Mouse (Mus musculus) thymus, postnatal 14 days (tissue): ENCODE measurements around the gene Ddah2.

Experiments
- DNase-seq: peaks from one replicate; pipeline ENCODE4 v3.0.0; 2021

Gene Ddah2

DNA sequence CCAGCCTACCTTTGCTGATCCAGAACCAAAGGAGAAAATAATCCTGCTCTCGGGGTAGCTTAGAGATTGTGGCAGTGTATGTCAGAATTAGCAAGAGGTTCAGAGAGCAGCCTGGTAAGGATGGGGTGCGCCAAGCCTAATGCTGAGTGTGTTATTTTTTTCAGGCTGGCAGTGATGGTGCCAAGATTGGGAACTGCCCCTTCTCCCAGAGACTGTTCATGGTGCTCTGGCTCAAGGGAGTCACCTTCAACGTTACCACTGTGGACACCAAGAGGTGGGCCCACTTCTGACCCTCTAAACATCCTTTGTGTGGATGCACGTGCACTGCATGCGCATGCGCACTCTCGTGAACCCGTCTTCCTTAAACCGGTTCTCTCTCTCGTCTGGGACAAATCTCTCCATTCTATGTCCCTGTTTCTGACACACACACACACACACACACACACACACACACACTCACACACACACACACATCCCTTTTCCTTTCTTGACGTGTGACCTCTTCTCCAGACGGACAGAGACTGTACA is 6.5 kb upstream of the Ddah2 start:
- DNase-seq, result no peak

DNA sequence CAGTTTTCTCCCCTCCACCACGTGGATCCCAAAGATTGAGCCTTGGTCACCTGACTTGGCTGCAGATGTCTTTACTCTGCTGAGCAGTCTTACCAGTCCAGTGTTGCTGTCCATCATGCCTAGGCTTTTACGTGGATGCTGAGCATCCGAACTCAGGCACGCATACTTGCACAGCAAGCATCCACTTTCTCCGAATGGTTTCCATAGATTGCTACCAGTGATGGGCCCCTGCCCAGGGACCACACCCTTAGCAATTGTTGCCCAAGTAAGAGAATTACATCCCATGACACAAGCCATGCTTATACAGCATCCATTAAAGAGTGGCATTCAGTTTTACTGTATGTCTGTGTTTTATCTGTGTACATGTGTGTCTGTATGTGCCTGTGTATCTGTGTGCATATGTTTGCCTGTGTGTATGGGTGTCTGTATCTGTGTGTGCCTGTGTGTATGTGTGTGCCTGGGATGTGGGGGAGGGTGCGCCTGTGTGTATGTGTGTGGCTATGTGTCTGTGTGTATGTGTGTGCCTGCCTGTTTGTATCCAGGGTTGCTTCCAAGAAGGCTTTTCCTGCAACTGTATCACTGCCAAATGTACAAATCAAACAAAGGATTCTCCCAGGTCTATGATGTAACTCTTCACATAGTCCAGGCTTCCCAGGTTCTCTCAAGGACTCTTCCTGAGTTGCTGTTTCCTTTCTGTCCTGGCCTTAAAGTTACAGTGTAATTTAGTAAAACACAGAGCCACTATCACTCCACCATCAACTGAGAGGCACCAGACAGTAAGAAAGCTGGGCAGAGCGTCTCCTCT is 2.9 kb upstream of the Ddah2 start:
- DNase-seq, result no peak

DNA sequence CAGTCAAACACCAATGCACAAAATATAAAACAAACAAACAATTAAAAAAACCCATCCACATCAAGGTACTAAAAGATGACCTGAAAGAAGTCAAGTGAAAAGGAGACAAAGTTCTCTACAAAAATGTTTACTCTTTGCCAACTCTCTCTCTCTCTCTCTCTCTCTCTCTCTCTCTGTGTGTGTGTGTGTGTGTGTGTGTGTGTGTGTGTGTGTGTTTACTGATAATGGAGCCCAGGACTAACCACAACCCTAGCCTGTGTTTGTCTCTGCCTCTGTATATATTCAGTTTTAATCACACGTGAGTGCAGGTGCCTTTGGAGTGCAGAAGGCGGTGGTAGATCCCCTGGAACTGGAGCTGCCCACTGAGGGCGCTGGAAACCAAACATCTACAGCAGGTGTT is 1.7 kb upstream of the Ddah2 start:
- DNase-seq, result no peak

DNA sequence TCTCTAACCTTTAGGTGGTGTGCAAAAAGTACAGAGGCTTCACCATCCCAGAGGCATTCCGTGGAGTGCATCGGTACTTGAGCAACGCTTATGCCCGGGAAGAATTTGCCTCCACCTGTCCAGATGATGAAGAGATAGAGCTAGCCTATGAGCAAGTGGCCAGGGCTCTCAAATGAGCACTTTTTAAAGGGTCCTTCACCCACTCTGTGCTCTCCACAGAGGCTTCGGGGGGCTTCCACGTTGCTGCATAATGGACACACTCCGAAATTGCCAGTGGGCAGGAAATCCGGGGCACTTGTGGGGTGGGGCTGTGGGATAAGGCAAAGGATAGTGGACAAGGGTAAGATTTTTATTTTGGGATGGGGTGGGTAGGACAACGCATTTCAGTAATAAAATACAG is 519 bp upstream of the Ddah2 start:
- DNase-seq, result no peak

DNA sequence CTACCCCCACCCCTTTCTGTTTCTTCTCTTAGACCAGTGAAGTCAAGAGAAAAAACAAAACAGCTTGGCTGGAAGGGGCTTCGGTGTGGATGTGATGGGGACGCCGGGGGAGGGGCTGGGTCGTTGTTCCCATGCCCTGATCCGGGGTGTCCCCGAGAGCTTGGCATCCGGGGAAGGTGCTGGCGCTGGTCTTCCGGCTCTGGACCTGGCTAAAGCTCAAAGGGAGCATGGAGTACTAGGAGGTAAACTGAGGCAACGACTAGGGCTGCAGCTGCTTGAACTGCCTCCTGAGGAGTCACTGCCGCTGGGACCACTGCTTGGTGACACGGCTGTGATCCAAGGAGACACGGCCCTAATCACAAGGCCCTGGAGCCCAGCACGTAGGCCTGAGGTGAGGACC is 1.2 kb downstream of the Ddah2 start:
- no peak for DNase-seq

DNA sequence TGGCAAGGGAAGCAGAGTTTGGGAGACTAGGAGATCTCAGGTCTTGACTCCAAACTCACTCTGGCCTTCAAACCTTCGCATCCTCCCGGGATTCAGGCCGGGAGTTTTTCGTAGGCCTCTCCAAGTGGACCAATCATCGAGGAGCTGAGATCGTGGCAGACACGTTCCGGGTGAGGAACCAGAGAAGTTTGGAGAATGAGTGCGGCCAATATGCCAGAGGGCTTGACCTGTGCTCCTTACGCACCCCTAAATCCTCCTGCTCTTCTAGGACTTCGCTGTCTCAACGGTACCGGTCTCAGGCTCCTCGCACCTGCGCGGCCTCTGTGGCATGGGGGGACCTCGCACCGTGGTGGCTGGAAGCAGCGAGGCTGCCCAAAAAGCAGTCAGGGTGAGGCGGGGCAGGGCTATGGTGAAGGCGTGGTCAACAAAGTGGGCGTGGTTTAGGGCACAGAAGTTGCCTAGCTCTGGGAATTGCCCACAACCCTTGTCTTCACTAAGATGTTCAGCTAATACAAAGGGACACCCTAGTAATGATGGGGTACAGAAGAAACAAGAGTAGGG is 2.0 kb downstream of the Ddah2 start:
- DNase-seq, result no peak

DNA sequence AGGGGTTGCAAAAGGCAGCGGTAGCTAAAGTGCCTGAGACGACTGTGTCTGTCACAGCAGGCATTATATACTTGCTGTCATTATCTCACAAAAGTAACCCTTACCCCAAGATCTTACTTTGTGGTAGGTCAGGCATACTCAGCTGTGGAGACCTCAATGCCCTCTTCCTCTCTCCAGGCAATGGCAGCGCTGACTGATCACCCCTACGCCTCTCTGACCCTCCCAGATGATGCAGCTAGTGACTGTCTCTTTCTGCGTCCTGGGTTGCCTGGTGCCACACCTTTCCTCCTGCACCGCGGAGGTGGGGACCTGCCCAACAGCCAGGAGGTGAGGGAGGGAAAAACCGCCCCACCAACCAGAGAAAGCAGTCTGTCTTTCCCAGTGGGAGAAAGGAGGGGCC is 2.5 kb downstream of the Ddah2 start:
- DNase-seq, result no peak

DNA sequence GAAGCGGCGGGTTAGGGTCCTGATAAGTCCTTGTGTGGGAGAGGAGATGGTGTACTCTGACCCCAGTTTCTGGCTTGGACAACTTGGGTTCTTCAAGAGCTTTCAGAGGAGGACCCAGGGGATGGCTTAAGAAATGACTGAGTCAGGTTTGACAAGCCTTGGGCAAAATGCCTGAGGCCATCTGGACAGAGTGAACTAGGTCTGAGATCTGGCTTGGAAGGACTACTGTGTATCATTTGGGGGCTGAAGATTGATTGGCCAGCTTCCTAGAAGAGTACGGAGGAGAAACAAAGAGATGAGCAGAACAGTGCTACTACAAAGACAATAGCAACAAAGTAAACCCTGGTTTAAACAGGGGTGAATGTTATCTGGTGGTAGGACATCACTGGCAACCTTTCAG is 4.6 kb downstream of the Ddah2 start:
- no peak for DNase-seq

DNA sequence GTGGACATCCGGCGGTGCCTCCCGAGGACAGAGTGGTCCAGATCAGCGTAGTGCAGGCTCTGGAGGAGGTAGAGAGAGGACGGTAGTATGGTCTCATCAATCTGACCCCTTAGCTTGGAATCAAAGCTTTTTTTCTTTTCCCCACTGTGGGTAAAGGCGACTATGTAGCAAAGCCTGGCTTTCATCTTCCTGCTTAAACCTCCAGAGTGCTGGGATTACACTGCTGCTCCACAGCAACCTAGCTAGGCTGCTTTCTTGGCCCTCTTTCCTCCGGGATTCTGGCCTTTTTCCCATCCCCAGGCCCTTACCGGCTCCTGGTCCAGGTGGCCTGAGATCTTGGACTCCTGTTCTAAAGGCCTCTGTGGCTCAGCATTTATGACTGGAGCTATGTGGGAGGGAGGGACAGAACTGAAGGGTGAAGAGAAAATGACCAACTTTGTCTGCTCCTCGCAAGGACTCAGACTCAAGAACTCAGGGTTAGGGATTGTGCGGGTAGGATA is 5.6 kb downstream of the Ddah2 start:
- no peak for DNase-seq

DNA sequence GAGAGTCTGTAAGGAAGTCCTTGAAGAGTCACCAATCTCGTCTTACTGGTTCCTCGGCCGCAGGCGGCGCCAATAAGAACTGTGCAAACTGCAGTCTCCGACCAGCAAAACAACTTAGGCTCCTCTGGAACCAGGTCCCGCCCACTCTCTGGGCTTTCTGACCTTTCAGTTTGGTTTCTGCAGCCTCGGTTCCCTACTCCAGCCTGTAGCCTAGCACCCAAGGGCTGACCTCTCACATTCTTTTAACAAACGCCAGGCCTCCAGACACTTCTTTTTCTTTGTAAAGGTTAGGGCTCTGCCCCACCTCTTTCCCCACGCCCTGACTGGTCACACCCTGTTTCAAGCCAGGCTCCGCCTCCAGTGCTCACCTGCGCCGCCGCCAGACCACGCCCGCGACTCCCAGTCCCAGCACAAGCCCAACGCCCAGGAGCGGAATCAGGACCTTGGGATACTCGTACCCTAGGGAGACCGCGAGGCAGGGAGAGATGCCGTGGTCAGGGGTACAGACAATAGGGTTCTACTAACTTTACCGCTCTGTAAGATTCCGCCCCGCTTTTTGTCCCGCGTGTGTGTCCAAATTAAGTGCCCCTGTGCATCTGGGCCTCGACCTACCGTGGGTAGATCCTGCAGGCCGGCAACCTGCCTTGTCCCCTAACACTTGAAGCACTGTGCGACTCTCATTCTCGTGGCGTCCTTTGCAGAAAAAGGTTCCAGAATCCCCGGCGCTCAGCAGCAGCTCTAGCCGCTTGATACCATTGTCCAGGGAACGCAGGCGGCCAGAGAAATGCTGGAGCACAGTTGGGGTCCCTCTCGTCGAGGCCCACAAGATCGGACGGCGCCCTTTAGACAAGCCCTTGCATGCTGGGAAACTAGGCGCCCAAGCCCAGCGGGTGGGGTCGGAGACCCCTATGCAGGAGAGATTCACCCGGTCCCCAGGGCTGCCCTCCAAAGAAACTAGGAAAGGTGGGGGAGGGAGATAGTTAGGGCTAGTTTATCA is 6.4 kb downstream of the Ddah2 start, which contains the start of gene Ly6g6c:
Gene Ly6g6c (plus strand): TSS at position 438 of the 997 bp plus-strand sequence.
- peak; percentile 42 for DNase-seq

DNA sequence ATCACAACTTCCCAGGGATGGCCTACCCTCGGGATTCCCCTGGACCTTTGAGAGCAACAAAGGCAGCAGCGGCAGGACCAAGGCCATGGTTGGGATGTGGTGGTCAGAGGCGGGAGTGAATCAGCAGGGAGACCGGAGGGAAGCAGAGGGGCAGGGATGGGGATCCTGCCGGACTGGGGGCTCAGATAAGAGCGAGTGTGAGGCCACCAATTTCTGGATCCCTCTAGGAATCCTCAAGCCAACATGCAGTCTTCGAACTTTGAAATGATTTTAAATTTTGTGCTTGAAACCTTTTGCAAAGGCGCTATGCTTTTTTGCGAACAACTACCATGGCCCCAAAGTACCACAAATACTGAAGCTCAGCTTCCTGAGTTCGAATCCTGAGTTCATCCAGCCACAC is 7.2 kb downstream of the Ddah2 start, which contains the start of gene Mpig6b:
Gene Mpig6b (minus strand): TSS at position 101 of the 400 bp plus-strand sequence.
- DNase-seq, result no peak

DNA sequence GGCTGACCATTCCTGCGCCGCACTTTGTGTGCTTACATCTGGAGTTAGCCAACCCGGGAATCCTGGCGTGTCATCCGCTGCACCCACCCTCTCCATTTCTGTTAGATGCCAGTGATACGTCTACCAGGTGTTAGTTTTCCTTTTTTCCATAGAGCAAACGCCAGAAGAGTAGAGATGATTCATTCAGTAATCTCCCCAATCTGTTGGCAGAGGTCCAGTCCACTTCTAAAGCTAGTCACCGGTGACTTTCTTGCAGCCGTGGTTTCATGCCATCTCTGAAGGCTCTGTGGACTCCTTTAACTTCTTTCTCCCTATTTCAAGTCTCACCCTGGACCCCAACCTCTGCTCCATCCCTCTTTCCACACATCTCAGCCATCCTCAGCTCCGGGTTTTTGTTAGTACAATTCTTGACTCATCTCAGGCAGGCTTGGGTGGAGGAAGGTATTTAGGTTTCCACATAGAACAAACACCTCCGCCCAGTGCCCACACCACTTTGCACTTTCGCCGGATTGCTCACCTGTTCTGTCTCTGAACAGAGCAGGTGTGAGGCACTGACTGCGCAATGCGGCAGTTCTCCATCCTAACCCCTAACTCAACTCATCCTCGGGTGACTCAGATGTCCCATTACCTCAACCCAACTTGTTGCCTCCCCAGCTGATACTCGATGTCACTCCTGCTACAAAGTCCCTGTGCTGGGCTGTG is 9.5 kb downstream of the Ddah2 start:
- DNase-seq, result no peak

DNA sequence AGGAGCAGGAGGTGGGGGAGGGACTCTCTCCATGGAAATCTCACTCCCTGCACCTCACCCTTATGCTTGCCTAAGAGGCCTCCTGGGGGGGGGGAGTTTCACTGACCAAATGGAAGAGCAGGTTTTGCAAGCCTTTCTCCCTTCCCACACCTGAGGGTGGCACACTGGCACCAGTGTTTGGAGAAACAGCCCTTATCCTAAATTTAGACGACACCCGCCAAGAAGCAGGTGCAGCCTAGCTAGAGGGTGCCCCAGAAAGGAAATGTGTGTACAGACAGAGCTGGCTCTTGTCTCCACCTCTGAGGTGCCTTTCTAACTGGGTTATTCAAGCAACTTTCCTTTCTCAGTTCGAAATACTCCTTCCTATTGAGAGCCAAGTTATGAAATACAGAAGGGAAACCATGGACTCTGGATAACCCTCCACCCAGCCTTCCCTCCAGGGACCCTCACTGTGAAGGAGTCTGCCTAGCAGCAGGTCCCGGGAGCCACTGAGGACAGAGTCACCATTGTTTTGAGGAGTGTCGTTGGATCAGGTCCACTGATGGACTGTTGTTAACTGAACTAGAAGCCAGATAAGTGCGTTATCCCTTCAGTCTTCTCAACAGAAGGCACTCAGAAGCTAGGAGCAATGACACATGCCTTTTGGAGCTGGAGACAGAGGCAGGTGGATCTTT is 11.9 kb downstream of the Ddah2 start:
- peak; percentile 80 for DNase-seq

DNA sequence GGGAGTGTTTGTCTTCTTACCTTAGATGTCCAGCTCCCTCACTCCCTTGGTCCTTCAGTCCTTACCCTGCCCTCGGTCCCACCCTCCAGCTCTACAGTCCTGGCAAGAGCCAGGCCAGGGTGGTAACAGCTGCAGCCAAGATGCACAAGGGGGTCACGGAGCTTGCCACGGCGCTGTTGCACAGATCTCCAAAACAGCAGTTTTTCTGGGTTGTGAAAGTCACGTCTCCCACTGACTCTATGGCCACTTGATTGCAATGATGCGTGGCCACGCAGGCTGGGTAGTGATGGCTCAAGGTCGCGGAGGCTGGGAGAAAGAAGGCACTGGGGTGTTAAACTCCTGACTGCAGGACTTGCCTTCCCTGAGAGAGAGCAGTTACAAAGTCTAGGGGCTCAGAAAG is 12.6 kb downstream of the Ddah2 start:
- DNase-seq, result no peak

DNA sequence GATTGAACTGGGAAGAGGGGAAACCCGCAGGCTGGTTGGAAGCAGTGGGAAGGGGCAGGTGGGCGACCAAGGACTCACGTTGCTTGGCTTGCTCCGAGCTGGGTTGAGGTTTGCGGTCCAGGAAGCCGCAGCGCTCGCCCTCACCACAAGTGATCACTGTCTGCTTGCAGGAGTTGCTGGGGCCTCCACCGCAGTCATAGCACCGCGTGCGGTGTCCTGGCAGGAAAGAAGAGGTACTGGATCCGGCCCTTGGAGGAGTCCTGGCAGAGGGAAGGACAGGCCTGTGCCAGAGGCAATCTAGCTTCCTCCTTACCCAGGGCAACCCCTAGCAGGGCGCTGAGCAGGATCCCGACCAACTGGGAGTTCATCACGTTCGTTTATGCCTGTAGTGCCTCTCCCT is 15.3 kb downstream of the Ddah2 start:
- DNase-seq, result peak; percentile 61

DNA sequence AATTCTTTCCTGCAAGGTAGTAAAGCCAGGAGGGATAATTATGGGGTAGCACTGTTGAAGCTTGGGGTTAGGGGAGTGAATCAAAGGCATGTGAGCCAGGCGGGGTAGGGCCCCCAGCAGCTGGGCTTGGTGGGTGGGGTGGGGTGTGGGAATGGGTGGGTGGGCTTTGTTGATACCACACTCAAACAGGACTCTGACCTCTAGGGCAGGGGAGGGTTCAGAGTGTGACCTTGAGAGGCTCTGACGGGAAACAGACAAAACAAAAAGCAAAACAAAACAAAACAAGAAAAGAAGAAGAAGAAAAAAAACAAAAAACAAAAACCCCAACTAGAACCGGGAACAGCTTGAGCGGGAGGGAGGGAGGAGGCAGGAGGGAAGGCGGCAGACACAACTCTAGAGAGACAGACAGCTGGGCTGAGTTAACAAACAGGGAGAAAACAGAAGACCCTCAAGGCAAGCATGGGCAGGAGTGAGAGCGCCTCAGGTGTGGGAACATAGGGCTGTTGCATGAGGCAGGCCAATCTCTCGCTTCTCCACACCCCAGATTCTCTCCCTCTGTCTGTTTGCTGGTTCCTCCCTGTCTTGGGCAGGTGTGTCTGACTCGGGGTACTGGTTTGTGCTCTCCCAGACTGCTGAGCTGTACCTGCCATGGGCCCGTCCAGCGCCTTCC is 17.8 kb downstream of the Ddah2 start, which contains the start of gene Ly6g6e:
Gene Ly6g6e (plus strand): TSS at position 396 of the 670 bp plus-strand sequence.
- no peak for DNase-seq

DNA sequence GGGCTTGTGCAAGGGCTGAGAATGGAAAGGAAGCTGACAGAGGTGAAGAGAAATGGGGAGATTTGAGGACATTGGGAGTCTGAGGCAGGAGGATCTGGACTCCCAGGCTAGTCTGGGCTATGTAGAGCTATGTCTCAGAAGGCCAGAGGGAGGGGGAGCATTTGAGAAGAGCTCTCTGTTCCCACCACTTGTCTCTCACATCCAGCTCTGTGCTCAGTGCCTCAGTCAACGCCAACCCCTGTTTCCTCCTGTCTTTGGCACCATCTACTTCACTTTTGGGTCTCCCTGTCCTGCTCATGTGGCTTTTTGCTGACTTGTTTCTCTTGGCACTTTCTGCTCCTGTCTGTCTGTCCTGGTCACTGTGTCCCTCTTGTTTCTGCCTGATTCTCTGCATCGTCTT is 18.4 kb downstream of the Ddah2 start:
- no peak for DNase-seq

DNA sequence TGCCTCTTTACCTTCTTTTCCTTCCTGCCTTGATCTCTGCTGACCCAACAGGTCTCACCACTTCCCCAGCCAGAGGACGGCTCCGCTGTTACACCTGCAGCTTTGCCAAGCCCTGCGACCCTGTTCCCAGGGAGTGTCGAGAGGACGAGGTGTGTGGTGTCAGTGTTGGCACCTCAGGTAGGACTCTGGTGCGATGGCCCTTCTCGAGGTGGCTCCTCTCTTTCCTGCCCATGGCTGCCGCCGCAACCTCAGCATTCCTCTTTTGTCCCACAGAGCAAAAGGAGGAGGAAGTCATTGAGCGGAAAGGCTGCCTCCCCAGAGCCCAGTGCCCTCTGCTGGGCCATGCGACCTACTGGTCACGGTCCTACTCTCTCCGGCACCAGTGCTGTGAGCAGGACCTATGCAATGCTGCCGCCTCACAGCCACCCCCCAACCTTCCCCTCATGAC is 19.0 kb downstream of the Ddah2 start, which contains the start of gene Ly6g6d:
Gene Ly6g6d (minus strand): TSS at position 280 of the 448 bp plus-strand sequence.
- DNase-seq, result no peak

DNA sequence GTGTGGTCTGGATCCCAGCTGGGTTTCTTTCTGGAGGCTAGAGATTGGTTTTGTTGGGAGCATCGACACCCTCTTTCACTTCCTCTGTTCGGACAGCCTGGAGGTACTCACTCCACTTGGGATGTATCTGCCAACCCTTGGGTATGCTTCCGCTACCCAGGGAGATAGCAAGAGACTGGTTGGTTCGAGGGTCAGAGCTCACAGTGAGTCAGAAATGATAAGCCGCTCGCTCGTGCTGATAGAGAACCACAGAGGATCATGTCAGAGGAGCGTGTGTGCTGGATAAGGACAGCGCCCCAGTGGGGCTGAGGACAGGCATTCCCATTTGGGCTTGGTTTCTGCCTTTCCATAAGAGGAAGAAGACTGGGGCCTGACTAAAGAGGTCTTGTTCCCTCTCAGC is 20.9 kb downstream of the Ddah2 start:
- DNase-seq, result no peak

DNA sequence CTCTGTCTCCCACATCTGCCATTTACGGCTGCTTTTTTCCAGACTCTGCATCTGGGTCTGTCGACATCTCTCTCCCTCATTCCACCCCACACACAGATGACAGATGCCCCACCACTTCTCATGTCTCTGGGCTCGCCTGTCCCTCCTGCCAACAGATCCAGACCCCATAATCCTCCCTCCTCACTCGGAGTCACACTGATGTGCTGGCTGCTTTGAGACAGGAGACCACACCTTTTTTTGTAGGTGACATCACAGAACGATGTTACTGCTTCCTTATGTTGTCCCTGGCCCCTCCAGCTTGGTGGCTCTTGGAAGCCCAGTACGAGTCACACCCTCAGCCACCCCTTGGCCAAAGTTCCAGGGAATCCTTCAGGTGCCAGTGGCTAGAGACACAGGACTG is 21.4 kb downstream of the Ddah2 start:
- DNase-seq, result no peak

DNA sequence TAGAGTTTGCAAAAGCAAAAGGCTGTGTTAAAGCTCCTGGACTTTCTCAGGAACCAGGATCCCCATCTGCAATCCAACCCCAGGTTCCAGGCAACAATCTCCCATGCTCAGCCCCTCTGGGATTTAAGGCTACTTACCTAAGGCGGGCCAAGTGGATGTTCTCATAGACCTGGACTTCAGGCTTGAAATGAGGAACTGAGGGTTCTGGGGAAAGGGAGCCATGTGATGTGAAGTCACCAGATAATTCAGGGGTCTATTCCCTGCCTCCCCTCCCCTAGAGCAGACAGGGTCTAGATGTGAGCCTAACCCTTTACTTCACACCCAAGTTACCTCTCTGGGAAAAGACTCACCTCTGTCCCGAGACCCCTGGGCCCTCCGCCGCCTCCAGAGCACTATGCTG is 21.9 kb downstream of the Ddah2 start:
- DNase-seq, result no peak
